Mouse (Mus musculus): ENCODE results near the gene Rnf180. TPM values are rescaled to one million over a fixed set of nuclear protein-coding genes. Genes with fewer than 3 reads are reported as not detected.

The Rnf180 gene
- polyA plus RNA-seq, 1 experiment from 2014 or later, result 46.9 TPM

DNA sequence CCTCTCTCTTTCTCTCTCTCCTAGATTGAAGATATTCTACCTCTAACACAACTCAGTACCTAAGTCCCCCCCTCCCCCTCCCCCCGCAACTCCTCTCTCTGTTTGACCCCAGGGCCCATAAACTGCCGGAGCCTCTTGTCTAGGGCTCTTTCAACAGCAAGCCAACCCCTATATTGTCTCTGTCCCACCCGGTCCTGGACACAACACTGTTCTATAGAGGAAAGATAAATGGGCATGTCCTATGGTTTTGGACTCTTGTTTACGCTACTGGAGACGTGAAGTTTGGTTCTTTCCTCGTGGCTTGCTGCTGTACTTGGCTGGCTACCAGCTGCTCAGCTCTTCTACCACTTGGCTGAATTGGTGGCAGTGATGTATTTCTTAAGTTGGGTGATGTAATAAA is 129.2 kb downstream of the Rnf180 start:
- no peak for ATAC-seq
- H3K27ac ChIP-seq (ENCODE audit: low read length), result no peak overlapping the region

DNA sequence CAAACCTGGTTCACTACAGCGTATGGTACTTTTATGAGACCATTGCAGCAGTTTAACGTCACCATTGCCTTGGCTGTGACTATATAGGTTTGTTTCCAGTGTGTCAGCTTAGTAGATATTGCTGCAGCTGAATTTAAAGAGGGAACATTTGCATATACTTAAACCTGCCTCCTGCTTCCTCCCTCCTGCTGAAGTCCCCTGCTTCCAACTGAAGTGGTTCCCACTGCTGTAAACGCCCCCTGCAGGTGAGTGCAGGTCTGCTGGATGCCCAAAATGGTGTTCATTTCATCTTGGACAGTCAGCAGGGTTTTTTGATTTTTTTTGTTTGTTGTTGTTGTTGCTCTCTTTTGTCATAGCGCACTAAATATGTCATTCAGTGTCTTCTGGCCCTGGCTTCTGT is 140.7 kb downstream of the Rnf180 start:
- 53% methylated on average over 4 of the region's 4 CpGs for WGBS
- no peak overlapping the region for H3K4me3 ChIP-seq (replicated peaks; ENCODE audit: low read length)
- H3K9ac ChIP-seq (replicated peaks; ENCODE audit: low read depth, low read length), result no peak overlapping the region
- H3K4me2 ChIP-seq (ENCODE audit: low read length), result no peak overlapping the region
- H3K27ac ChIP-seq (ENCODE audit: low read length), result no peak overlapping the region
- H3K27me3 ChIP-seq (replicated peaks; ENCODE audit: control insufficient read depth, insufficient read depth, low read length), result no peaks in the 10 kb centered on the region
- no peaks in the 10 kb centered on the region for H3K9me3 ChIP-seq (ENCODE audit: control insufficient read depth, low read length)
- H3K4me1 ChIP-seq (replicated peaks; ENCODE audit: control insufficient read depth, insufficient read depth, low read length), result no peaks in the 10 kb centered on the region
- ATAC-seq, result no peak
- H3K36me3 ChIP-seq (ENCODE audit: control insufficient read depth, insufficient read depth), result no peaks in the 10 kb centered on the region

More for the DNA sequence above, 129.2 kb downstream of the Rnf180 start:
- Histone ChIP-seq H3K36me3 (ENCODE audit: control insufficient read depth, insufficient read depth) (no peaks in the 10 kb centered on the region), H3K9me3 (ENCODE audit: control insufficient read depth, low read length) (no peaks in the 10 kb centered on the region), H3K9ac (replicated peaks; ENCODE audit: low read depth, low read length) (no peak overlapping the region), H3K27me3 (replicated peaks; ENCODE audit: control insufficient read depth, insufficient read depth, low read length) (no peaks in the 10 kb centered on the region), H3K4me1 (replicated peaks; ENCODE audit: control insufficient read depth, insufficient read depth, low read length) (no peaks in the 10 kb centered on the region), H3K4me2 (ENCODE audit: low read length) (no peak overlapping the region), H3K4me3 (replicated peaks; ENCODE audit: low read length) (no peak overlapping the region)
- WGBS, result 75% methylated on average over 6 of the region's 6 CpGs

DNA sequence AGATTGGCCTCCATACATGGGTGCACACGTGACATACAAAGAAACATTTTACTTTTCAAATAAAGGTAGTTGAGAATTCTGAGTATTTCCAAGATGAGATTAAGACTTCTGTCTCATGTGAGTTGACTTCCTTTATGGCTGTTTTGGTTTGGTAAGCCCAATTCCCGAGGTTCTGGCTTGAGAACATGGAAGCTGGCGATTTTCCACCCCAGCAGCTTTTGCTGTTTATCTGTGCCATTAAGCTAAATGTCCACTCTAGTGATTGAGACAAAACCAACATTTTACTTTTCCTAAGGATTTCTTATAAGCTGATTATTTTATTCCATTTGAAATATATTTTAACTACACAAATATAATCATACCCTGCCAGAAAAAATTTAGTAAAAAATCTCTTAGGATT is 144.6 kb downstream of the Rnf180 start:
- Histone ChIP-seq H3K4me3 (replicated peaks; ENCODE audit: low read length) (no peak overlapping the region), H3K27ac (ENCODE audit: low read length) (no peak overlapping the region), H3K9me3 (ENCODE audit: control insufficient read depth, low read length) (no peaks in the 10 kb centered on the region), H3K36me3 (ENCODE audit: control insufficient read depth, insufficient read depth) (no peaks in the 10 kb centered on the region), H3K27me3 (replicated peaks; ENCODE audit: control insufficient read depth, insufficient read depth, low read length) (no peaks in the 10 kb centered on the region), H3K4me2 (ENCODE audit: low read length) (no peak overlapping the region), H3K4me1 (replicated peaks; ENCODE audit: control insufficient read depth, insufficient read depth, low read length) (no peaks in the 10 kb centered on the region), H3K9ac (replicated peaks; ENCODE audit: low read depth, low read length) (no peak overlapping the region)
- ATAC-seq, result no peak
- 85% methylated on average over 3 of the region's 3 CpGs for WGBS

DNA sequence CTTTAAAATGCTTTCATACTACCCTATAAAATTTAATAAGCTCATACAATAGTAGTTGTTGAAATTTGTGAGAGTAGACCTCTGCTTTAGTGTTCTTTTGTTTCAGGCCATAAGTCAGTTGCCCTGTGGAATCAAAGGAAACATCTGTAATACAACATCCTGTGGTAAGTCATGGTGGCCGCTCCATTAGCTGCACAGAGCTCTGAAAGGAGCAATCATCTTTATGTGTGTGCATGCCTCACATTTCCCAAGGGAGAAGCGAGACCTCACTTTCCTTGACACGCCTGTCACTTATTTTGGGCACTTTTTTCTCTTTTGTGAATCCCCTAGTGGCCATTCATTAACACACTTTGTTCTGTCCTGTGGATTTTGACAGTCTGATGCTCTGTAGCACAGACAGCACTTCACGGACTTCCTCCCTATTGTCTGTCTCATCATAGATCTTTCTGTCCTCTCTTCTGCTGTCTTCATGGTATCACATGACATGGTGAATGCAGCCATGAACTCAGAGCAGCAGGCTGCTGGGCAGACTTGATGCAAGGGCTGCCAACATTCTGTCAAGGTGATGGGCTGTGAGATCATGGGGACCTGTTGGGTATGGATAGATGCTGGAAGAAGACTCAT is 146.7 kb downstream of the Rnf180 start:
- Histone ChIP-seq H3K9ac (replicated peaks; ENCODE audit: low read depth, low read length) (no peak overlapping the region), H3K36me3 (ENCODE audit: control insufficient read depth, insufficient read depth) (no peaks in the 10 kb centered on the region), H3K9me3 (ENCODE audit: control insufficient read depth, low read length) (no peaks in the 10 kb centered on the region), H3K4me2 (ENCODE audit: low read length) (no peak overlapping the region), H3K4me3 (replicated peaks; ENCODE audit: low read length) (no peak overlapping the region), H3K4me1 (replicated peaks; ENCODE audit: control insufficient read depth, insufficient read depth, low read length) (no peaks in the 10 kb centered on the region), H3K27me3 (replicated peaks; ENCODE audit: control insufficient read depth, insufficient read depth, low read length) (no peaks in the 10 kb centered on the region), H3K27ac (ENCODE audit: low read length) (no peak overlapping the region)
- 69% methylated on average over 4 of the region's 4 CpGs for WGBS
- no peak for ATAC-seq

DNA sequence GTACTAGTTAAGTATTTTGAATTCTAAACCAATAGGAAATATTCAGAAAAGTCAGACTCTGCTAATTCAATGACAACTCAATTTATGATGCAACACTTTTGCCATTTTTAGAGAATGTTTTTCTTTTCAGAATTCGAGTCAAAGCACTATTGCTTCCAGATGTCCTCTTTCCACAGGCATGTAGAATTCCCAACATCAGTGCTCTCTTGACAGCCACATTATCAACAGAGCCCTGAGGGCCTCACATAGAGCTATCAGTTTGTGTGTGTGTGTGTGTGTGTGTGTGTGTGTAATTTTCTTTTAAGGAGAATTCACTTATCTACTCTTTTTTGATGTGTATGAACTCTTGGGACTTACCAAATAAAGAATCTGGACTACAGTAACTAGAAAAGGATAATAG is 147.8 kb downstream of the Rnf180 start:
- 75% methylated on average over 1 of the region's 1 CpGs for WGBS
- Histone ChIP-seq H3K27ac (ENCODE audit: low read length) (no peak overlapping the region), H3K36me3 (ENCODE audit: control insufficient read depth, insufficient read depth) (no peaks in the 10 kb centered on the region), H3K4me3 (replicated peaks; ENCODE audit: low read length) (no peak overlapping the region), H3K27me3 (replicated peaks; ENCODE audit: control insufficient read depth, insufficient read depth, low read length) (no peaks in the 10 kb centered on the region), H3K9me3 (ENCODE audit: control insufficient read depth, low read length) (no peaks in the 10 kb centered on the region), H3K4me2 (ENCODE audit: low read length) (no peak overlapping the region), H3K9ac (replicated peaks; ENCODE audit: low read depth, low read length) (no peak overlapping the region), H3K4me1 (replicated peaks; ENCODE audit: control insufficient read depth, insufficient read depth, low read length) (no peaks in the 10 kb centered on the region)
- ATAC-seq, result no peak

DNA sequence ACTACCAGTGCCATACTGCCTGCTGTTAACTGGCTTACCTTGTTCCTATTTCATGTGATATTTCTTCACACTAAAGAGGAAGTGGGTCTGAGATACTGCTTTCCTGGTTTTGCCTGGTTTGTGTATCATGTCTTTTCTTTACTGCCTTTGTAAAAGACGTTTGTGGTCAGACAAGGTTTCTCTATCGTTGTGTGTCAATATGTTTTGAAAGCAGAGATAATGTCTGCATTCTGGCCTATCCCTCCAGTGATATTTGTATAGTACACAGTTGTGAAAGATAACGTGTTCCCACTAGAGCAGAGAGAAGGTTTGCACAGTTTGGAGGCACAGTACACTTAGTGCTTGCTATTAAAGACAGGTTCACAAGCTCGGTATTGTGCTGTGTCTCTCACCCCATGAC is 154.7 kb downstream of the Rnf180 start:
- H3K4me2 ChIP-seq (ENCODE audit: low read length), result no peak overlapping the region
- H3K4me3 ChIP-seq (replicated peaks; ENCODE audit: low read length), result no peak overlapping the region
- H3K27me3 ChIP-seq (replicated peaks; ENCODE audit: control insufficient read depth, insufficient read depth, low read length), result no peaks in the 10 kb centered on the region
- no peak overlapping the region for H3K9ac ChIP-seq (replicated peaks; ENCODE audit: low read depth, low read length)
- no peak for ATAC-seq
- WGBS, result 83% methylated on average over 4 of the region's 4 CpGs
- H3K36me3 ChIP-seq (ENCODE audit: control insufficient read depth, insufficient read depth), result no peaks in the 10 kb centered on the region
- H3K4me1 ChIP-seq (replicated peaks; ENCODE audit: control insufficient read depth, insufficient read depth, low read length), result no peaks in the 10 kb centered on the region
- no peak overlapping the region for H3K27ac ChIP-seq (ENCODE audit: low read length)
- no peaks in the 10 kb centered on the region for H3K9me3 ChIP-seq (ENCODE audit: control insufficient read depth, low read length)

DNA sequence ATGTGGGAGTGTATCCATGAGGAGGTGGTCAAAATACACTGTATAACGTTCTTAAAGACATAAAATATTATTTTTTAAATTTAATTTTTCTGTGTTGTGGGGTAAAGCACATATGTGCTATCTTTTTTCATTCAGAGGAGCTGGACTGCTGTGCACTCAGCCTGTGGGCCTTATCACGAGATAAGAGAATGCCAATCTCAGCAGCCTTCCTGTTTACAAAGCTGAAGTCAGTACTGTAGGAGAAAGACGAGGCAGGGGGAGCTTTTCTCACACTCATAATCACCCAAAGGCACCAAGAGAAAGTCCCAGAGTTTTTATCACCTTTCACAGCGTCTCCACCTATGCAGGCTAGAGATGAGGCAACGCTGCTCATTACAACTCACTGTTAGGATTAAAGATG is 160.2 kb downstream of the Rnf180 start:
- no peak overlapping the region for H3K27ac ChIP-seq (ENCODE audit: low read length)
- ATAC-seq, result no peak
- H3K4me3 ChIP-seq (replicated peaks; ENCODE audit: low read length), result no peak overlapping the region
- no peaks in the 10 kb centered on the region for H3K36me3 ChIP-seq (ENCODE audit: control insufficient read depth, insufficient read depth)
- H3K4me1 ChIP-seq (replicated peaks; ENCODE audit: control insufficient read depth, insufficient read depth, low read length), result no peaks in the 10 kb centered on the region
- no peaks in the 10 kb centered on the region for H3K27me3 ChIP-seq (replicated peaks; ENCODE audit: control insufficient read depth, insufficient read depth, low read length)
- H3K9ac ChIP-seq (replicated peaks; ENCODE audit: low read depth, low read length), result no peak overlapping the region
- no peak overlapping the region for H3K4me2 ChIP-seq (ENCODE audit: low read length)
- 77% methylated on average over 5 of the region's 5 CpGs for WGBS
- H3K9me3 ChIP-seq (ENCODE audit: control insufficient read depth, low read length), result no peaks in the 10 kb centered on the region

DNA sequence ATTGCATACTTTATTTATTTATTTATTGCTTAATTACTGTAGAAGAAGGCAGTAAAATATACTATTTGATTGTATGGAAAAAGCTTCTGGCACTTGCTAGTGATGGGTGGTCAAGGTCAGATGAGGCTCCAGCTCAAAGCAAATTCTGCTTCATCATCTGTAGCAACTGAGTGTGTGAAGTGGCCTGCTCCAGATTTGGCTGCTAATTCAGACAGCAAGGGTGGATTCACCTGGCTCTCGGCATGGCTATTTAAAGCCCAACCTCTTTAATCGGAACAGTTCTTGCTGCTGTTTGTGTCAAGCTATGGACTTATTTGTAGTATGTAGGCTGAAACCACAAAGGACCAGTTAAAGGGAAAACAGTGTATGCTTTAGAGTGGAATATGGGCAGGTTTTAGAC is 161.8 kb downstream of the Rnf180 start:
- no peak overlapping the region for H3K4me2 ChIP-seq (ENCODE audit: low read length)
- no peak overlapping the region for H3K27ac ChIP-seq (ENCODE audit: low read length)
- H3K4me1 ChIP-seq (replicated peaks; ENCODE audit: control insufficient read depth, insufficient read depth, low read length), result no peaks in the 10 kb centered on the region
- H3K9ac ChIP-seq (replicated peaks; ENCODE audit: low read depth, low read length), result no peak overlapping the region
- ATAC-seq, result no peak
- H3K9me3 ChIP-seq (ENCODE audit: control insufficient read depth, low read length), result no peaks in the 10 kb centered on the region
- H3K4me3 ChIP-seq (replicated peaks; ENCODE audit: low read length), result no peak overlapping the region
- H3K36me3 ChIP-seq (ENCODE audit: control insufficient read depth, insufficient read depth), result no peaks in the 10 kb centered on the region
- WGBS, result 78% methylated on average over 2 of the region's 2 CpGs
- H3K27me3 ChIP-seq (replicated peaks; ENCODE audit: control insufficient read depth, insufficient read depth, low read length), result no peaks in the 10 kb centered on the region

DNA sequence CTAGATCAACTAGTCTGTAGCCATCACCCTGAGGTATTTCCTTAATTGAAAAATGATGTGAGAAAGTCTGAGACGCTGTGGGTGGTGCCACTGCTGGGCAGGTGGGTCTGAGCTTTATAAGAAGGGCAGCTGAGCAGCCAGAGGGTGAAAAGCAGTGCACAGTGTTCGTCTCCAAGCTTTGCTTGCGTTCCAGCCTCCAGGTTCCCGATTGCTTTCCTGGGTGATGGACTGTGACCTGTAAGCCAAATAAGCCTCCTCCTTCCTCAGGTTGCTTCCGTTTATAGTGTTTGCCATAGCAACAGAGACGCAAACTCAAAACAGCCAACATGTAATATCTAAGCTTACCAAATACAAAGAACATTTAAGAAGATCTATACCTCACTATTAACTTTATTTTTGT is 162.2 kb downstream of the Rnf180 start:
- no peak for ATAC-seq
- Histone ChIP-seq H3K27ac (ENCODE audit: low read length) (no peak overlapping the region), H3K36me3 (ENCODE audit: control insufficient read depth, insufficient read depth) (no peaks in the 10 kb centered on the region), H3K4me3 (replicated peaks; ENCODE audit: low read length) (no peak overlapping the region), H3K9me3 (ENCODE audit: control insufficient read depth, low read length) (no peaks in the 10 kb centered on the region), H3K4me2 (ENCODE audit: low read length) (no peak overlapping the region), H3K27me3 (replicated peaks; ENCODE audit: control insufficient read depth, insufficient read depth, low read length) (no peaks in the 10 kb centered on the region), H3K9ac (replicated peaks; ENCODE audit: low read depth, low read length) (no peak overlapping the region), H3K4me1 (replicated peaks; ENCODE audit: control insufficient read depth, insufficient read depth, low read length) (no peaks in the 10 kb centered on the region)
- 86% methylated on average over 6 of the region's 6 CpGs for WGBS

DNA sequence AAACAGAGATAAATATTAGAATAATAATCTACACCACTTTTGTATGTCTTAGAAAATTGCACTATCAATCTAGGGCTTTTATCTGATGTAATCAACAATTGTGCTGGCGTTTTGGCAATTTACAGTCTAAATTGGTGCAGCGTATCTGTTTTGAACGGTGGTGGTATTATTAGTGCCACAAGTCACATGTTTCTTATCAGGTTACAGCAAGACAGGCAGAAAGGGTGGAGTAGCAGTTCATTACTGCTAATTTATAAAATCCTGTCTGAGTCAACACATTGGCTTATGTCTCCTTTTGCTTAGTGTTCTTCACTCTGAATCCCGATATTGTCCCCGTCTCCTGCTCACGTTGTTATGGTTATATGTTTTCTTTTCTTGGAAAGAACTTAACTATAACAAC is 164.5 kb downstream of the Rnf180 start:
- Histone ChIP-seq H3K27ac (ENCODE audit: low read length) (no peak overlapping the region), H3K36me3 (ENCODE audit: control insufficient read depth, insufficient read depth) (no peaks in the 10 kb centered on the region), H3K4me3 (replicated peaks; ENCODE audit: low read length) (no peak overlapping the region), H3K9ac (replicated peaks; ENCODE audit: low read depth, low read length) (no peak overlapping the region), H3K27me3 (replicated peaks; ENCODE audit: control insufficient read depth, insufficient read depth, low read length) (no peaks in the 10 kb centered on the region), H3K4me1 (replicated peaks; ENCODE audit: control insufficient read depth, insufficient read depth, low read length) (no peaks in the 10 kb centered on the region), H3K9me3 (ENCODE audit: control insufficient read depth, low read length) (no peaks in the 10 kb centered on the region), H3K4me2 (ENCODE audit: low read length) (no peak overlapping the region)
- 70% methylated on average over 6 of the region's 6 CpGs for WGBS
- no peak for ATAC-seq

All from forebrain, embryonic 16.5 days (tissue).